Mouse (Mus musculus): Measurements from ENCODE around the gene Ccdc70.

GRCm38 (mm10) chr8:22013034-22013707 lies 43.6 kb downstream of the Ccdc70 start:
- TF ChIP-seq POLR2A (IDR thresholded peaks at IDR 0.05; ENCODE audit: low read depth, low read length) (no peak), CTCF (conservative IDR thresholded peaks at IDR 0.05; ENCODE audit: insufficient read depth, insufficient read length, low read depth, low read length) (no peak)
